Mouse (Mus musculus) left cerebral cortex, adult 2 months (tissue): ENCODE data around the gene Fbln7. TPM values are rescaled to one million over a fixed set of nuclear protein-coding genes. Genes with fewer than 3 reads are reported as not detected.
A peak's percentile ranks its signal among the peaks of the same experiment; 100 is the strongest.

Source experiments
- DNase-seq, 2 experiments: peaks; one replicate each; pipeline ENCODE4 v3.0.0; 2021 to 2022; ENCODE audit warnings: low spot score in 2 of 2, mixed read lengths in 1 of 2; ENCODE audit errors: extremely low spot score in 1 of 2
- H3K27ac ChIP-seq: fragments of 200-600 bp; 2 replicates; pipeline ENCODE4 v1.8.1; 2022
- H3K4me3 ChIP-seq: fragments of 200-600 bp; 2 replicates; pipeline ENCODE4 v1.8.1; 2022
- CTCF ChIP-seq: fragments of 200-600 bp; IDR thresholded peaks from 2 replicates; pipeline ENCODE4 v1.8.1; 2022; ENCODE audit warnings: antibody characterized with exemption, mild to moderate bottlenecking, moderate library complexity
- intact Hi-C: fragments of 180-260 bp; cut with DNase I; formaldehyde crosslinking; loops from one replicate; pipeline ENCODE4 v1.15.1; 2025
- long read RNA-seq, 2 experiments: library from polyadenylated mRNA; stranded (forward); transcript quantifications; one replicate each; pipeline ENCODE4 v2.0.0; 2021; ENCODE audit warnings: borderline mapping rate in 2 of 2
- total RNA-seq, 2 experiments: library from RNA; stranded (reverse); gene quantifications; 2 replicates each; pipeline ENCODE4 v1.2.3; 2021

Gene Fbln7
- total RNA-seq = 1 to 10 TPM; 2.4 to 2.5 TPM
- long read RNA-seq, experiment 1, transcript Fbln7-201 (8 exons, 2,905 nt) = major isoform, 5 of 5 reads
- long read RNA-seq, experiment 1, partial matches to known transcripts = 0 of 5 reads
- long read RNA-seq, experiment 1, other reads (novel, unspliced or antisense) = 0 of 5 reads
- long read RNA-seq, experiment 2, transcript Fbln7-201 (8 exons, 2,905 nt) = major isoform, 10 of 10 reads
- long read RNA-seq, experiment 2, partial matches to known transcripts = 0 of 10 reads
- long read RNA-seq, experiment 2, other reads (novel, unspliced or antisense) = 0 of 10 reads

DNA sequence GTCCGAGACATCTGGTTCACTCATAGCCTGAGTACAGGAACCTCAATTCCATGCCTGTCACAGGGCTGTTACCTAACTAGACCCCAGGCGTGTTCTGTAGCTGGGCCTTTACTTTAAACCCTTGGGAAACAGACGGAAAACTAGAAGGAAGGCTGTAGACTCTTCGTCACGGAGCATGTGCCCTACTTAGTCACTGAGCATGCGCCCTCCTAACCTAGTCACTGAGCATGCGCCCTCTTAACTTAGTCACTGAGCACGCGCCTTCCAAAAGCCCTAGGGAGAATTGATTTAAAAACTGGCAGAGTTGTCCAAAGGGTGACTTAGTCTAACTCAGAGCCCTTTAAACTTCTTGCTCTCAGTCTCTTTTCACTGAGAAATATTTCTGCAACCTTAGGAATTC lies at the start of gene Fbln7:
TSS of gene Fbln7 (plus strand) at position 346 of the 400 bp plus-strand sequence.
- DNase-seq = no peak
- intact Hi-C loops = loop anchor here (10.0 kb wide), 1 partner anchor 392 kb away; no protein-coding TSS in a partner anchor
- TF ChIP-seq CTCF = no peak
- Histone ChIP-seq H3K27ac (no peak within 1 kb of the TSS), H3K4me3 (peak within 1 kb of the TSS; percentile 53)

DNA sequence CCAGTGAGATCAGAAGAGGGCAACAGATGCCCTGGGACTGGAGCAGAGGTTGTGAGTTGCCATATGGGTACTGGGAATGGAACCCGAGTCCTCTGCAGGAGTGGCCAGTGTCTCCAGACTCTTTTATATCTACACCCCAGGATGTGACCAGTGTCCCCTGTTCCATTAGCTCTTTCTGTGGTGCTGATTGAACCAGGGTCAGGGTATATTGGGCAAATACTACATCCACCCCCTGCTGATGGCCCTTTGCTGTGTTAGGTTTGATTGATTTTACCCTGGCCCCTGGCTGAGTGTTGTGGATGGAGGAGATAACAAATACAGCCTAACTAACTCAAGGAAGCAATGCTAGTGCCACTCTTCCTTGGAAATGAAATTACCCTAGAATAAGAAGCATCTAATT lies 46.5 kb upstream of the Fbln7 start:
- no peak overlapping the region for H3K4me3 ChIP-seq
- intact Hi-C loops = loop anchor here (2.0 kb wide), 2 partner anchors 70 to 130 kb away; partner anchors contain the start of gene Anapc1
- DNase-seq = no peak
- no peak overlapping the region for H3K27ac ChIP-seq
- TF ChIP-seq CTCF = no peak

DNA sequence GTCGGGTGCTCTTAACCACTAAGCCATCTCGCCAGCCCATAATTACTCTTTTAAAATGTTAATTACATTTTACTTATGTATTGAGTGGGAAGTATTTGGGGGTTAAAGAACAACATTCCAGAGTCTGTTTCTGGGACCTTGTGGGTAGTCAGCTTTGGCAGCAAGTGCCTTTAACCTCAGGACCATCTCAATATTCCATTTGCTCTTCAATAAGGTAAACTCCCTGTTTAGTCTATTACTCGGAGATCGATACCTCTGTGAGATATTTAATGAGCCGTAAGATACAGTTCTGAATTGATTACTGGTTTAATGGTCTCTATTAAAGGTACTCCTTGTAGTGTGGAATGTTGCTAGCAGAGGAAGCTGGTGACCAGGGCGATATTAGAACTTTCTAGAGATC lies 45.9 kb upstream of the Fbln7 start:
- DNase-seq = no peak
- intact Hi-C loops = loop anchor here (1.0 to 2.0 kb wide), 3 partner anchors 70 to 130 kb away; partner anchors contain the start of genes Anapc1 and Mertk
- TF ChIP-seq CTCF = no peak
- Histone ChIP-seq H3K4me3 (peak overlapping the region; percentile 78), H3K27ac (peak overlapping the region; percentile 89; the same call in 1 of the 2 replicates)

DNA sequence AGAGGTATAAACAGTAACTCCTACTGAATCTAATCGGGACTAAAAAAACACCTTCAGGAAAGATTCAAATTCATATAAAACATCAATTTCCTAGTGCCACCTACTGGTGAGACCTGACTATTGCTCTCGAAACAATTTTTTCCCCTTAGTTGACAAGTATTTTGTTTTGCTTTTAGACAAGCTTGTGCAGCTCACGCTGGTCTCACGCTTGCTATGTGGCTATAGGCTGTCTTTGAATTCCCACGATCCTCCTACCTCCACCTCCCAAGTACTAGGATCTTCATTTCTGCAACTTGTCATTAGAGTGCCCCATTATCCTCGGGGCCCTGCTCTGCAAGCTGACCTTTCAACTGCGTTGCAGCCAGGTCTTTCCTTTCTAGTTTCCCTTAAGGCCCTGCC lies 45.4 kb upstream of the Fbln7 start:
- peak overlapping the region; percentile 78 for H3K4me3 ChIP-seq
- peak; percentile 55 to 60 for DNase-seq
- H3K27ac ChIP-seq = peak overlapping the region; percentile 89
- intact Hi-C loops = loop anchor here (1.0 to 2.0 kb wide), 3 partner anchors 71 to 131 kb away; partner anchors contain the start of genes Anapc1 and Mertk
- peak; percentile 89 for TF ChIP-seq CTCF

DNA sequence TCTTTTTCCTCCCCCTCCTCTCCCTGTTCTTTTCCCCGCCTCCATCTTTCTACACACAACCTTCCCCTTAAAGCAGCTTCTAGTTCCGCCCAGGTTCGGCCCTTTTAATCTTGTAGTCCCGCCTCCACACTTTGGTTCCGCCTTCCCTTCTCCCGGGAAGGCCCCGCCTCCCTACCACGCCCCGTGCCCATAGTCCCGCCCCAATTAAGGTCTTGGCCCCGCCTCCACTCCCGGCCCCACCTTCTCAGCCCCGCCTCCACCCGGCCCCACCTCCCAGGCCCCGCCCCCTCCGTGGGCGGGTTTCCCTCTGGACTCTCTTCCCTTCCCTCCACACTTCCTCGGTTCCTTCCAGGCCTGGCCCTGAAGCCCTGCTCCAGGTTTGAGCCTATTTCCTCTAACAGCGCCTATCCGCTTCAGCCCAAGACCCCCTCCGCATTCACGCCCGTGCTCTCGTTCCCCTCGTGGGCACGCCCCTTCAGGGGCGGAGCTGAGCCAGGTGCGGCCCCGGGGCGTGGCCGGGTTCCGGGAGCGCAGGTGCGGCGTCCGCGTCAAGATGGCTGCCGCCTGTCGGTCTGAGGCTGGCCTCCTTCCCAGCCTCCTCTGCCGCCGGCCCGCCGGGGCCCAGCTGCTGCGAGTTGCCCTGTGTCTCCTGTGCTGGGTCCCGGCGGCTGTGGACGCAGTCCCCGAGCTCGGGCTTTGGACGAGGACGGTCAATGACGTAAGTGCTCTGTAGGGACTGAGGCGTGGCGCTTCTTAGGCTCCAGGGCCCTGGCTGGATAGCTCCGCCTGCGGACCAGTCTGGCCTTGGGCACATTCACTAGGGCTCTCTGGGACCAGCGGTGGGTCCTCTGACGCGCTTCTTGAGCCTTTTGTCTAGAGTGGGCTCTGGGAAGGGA lies 44.7 kb upstream of the Fbln7 start, which contains the start of gene Tmem87b:
TSS of gene Tmem87b (plus strand) at position 333 of the 896 bp plus-strand sequence.
- Histone ChIP-seq H3K27ac (peak within 1 kb of the TSS; percentile 93), H3K4me3 (peak within 1 kb of the TSS; percentile 78)
- intact Hi-C loops = loop anchor here (1.0 to 2.0 kb wide), 3 partner anchors 71 to 131 kb away; partner anchors contain the start of genes Anapc1 and Mertk
- no peak; the same call in 1 of the 2 replicates for TF ChIP-seq CTCF
- DNase-seq = peak; percentile 96

DNA sequence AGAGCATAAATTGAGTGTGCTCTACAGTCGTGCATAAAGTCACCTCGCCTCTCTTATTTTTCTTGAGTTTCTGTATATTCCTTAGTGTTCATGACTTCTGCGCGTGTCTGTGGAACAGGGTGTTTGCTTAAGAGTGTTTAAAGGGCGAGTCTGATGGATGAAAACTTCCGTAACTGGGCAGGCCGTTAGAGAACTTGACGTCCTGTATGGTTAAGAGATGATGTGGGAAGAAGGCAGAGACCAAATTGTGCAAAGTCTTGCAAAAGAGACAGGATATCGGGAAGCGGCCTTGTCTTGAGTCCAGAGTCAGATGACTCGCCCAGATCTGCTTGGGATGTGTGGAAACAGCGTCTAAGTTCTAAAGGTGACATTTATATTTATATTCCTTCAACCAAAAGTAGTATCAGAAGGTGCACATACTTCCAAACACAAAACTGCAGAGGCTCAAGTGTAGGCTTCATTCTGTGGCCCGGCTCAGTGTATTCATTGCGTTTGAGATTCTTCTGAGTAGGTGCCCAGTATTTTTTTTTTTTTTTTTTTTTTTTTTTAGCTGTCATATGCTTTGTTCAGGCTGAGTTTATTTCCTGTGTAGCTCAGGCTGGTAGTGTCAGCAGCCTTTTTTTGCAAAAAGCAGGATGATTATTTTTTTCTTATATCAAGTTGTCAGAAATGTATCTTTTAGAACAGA lies 43.7 kb upstream of the Fbln7 start:
- no peak for TF ChIP-seq CTCF

DNA sequence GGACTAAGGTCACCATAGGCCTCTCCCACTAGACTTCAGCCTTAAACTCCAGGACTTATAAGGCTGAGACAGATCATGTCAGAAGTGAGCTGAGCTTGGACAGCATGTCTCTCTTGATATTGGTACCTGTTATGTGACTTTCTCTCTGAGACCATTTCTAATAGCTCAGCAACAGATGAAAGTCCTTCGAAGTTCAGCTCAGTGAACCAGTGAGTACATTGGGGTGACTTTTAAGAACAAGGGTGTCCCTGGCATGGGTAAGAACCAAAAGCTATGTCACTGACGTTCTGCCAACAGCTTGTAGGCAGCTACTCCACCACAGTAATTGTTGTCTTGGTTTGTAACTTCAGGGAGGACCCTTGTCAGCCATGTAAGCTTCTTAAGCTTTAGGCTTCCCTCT lies 42.1 kb upstream of the Fbln7 start:
- no peak for TF ChIP-seq CTCF
- DNase-seq = no peak
- Histone ChIP-seq H3K4me3 (no peak overlapping the region), H3K27ac (no peak overlapping the region)
- intact Hi-C loops = no loop called here

More for the DNA sequence above, 43.7 kb upstream of the Fbln7 start:
- DNase-seq = no peak
- peak overlapping the region; percentile 93 for H3K27ac ChIP-seq
- intact Hi-C loops = no loop called here
- peak overlapping the region; percentile 78 for H3K4me3 ChIP-seq

DNA sequence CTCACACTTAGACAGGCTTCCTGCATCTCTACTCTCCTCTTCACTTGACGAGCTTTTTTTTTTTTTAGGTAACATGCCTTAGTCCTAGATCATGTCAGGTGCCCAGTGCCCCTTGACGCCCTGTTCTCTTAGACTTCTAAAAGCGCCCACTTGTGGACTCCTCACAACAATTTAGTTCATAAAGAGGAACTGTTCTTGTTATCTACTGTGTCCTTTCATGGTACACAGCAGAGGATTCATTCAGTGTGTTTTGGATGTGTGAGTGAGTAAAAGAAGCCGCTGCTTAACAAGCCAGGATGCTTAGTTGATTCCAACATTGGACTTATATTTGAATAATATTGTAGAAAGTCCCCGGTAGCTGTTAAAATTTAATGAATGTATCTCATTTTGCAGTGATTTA lies 38.9 kb upstream of the Fbln7 start:
- Histone ChIP-seq H3K4me3 (no peak overlapping the region), H3K27ac (no peak overlapping the region)
- no peak for TF ChIP-seq CTCF
- intact Hi-C loops = no loop called here
- DNase-seq = no peak

DNA sequence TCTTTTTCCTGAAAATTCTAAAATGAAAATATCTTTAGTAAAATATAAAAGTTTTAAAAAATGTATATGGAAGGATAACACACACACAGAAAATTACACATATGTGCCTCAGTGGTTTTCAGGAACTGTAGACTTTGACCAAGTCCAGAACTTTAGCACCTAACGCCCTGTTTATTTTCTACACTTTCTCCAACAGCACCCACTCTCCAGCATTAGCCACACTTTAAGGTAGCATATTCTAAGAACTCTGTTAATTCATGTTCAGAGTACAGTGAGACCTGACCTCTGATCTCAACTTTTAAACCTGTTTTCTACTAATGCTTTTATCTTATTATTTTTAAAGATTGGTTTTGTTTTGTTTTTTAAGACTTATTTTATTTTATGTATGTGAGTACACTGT lies 35.0 kb upstream of the Fbln7 start:
- DNase-seq = no peak
- Histone ChIP-seq H3K27ac (no peak overlapping the region), H3K4me3 (no peak overlapping the region)
- intact Hi-C loops = no loop called here
- TF ChIP-seq CTCF = no peak

DNA sequence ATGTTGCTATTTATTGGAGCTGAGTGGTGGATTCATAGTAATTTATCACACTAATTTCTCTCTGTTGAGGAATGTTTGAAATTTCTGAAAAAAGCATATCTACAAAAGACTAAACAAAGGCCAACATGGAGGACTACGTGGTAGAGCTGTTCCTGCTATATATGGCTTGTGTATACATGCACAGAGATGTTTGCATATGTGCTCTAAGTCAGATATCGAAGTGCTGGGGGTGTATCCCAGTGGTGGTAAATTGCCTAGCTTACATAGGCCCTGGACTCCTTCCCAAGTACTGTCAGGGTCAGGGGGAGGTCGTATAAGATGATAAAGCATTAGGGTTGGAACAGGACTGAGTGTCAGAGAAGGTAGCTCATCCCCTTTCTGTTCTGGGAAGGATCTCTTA lies 30.2 kb upstream of the Fbln7 start:
- H3K4me3 ChIP-seq = no peak overlapping the region
- DNase-seq = no peak
- no peak overlapping the region for H3K27ac ChIP-seq
- intact Hi-C loops = no loop called here
- TF ChIP-seq CTCF = no peak

DNA sequence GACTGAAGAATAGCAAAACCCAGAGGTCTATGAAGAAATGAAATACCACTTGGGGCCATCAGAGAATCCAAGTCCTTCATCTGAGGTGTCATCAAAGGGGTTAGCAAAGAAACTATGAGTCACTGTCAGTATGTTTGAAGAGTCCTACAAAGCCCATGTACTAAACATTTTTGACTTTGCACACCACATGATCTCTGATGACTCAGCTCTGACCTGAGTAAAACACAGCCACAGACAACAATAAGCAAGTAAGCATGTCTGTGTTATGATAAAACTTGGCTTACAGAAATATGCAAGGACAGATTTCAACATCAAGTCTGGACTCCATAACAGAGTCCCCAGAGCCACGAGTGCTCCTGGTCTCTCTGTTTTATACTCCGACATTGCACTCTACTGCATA lies 29.7 kb upstream of the Fbln7 start:
- H3K27ac ChIP-seq = no peak overlapping the region
- no peak for DNase-seq
- H3K4me3 ChIP-seq = no peak overlapping the region
- intact Hi-C loops = no loop called here
- TF ChIP-seq CTCF = no peak
